Mouse (Mus musculus) thymus, postnatal 0 days (tissue): Measurements from ENCODE around the gene Cep295. TPM values are rescaled to one million over a fixed set of nuclear protein-coding genes. Genes with fewer than 3 reads are reported as not detected.

Source experiments
- microRNA-seq: library from miRNA; unstranded; fragments of <30 nt; microRNA quantifications from one replicate; pipeline ENCODE4, GENCODE M21; 2016; ENCODE audit warnings: borderline number of aligned reads
- polyA plus RNA-seq: library from polyadenylated mRNA; unstranded; fragments of >200 nt; fragmentation: Nextera tagmentation; extraction: Ambion mirVana; gene quantifications from 2 replicates; pipeline ENCODE4 v1.2.1, GENCODE M21; 2015

The Cep295 gene
- polyA plus RNA-seq, 1 experiment from 2014 or later = 17.1 TPM

Small RNA genes lying within 50 kb of the gene (microRNA-seq; reads per million reads assigned to microRNA genes)
- not detected for gene Gm49349
- gene mmu-mir-7650 = not detected

Other genes with a start within 250 kb of the Cep295 start
- 0.03 TPM in 1 of 2 replicates, not detected in the other for gene Hephl1, start 245.7 kb downstream of the Cep295 start, polyA plus RNA-seq
- 0.60 and 0.65 TPM in 2 replicates for gene Vstm5, start 118.7 kb downstream of the Cep295 start, polyA plus RNA-seq
- gene Med17, start 77.9 kb downstream of the Cep295 start, polyA plus RNA-seq = 41.2 and 41.4 TPM in 2 replicates
- 77.6 and 79.2 TPM in 2 replicates for gene Taf1d, start 51.6 kb downstream of the Cep295 start, polyA plus RNA-seq
- gene 4931406C07Rik, start 51.3 kb downstream of the Cep295 start, polyA plus RNA-seq = 4.3 and 4.8 TPM in 2 replicates
- 2.3 and 2.4 TPM in 2 replicates for gene Smco4, start 135.6 kb upstream of the Cep295 start, polyA plus RNA-seq